Mouse (Mus musculus) ES-E14 (cell line): ENCODE results near the gene Diaph2. TPM values are rescaled to one million over a fixed set of nuclear protein-coding genes. Genes with fewer than 3 reads are reported as not detected.

Source experiments
- DNase-seq: peaks from one replicate; pipeline ENCODE4 v3.0.0-alpha.2; 2013; ENCODE audit warnings: low read depth, low spot score
- H3K27ac ChIP-seq: 2 replicates; pipeline ENCODE4 v1.5.1; 2012; ENCODE audit warnings: low read depth, mild to moderate bottlenecking, low read length, moderate library complexity, mixed read lengths; ENCODE audit not compliant: poor library complexity, insufficient read depth, severe bottlenecking
- H3K36me3 ChIP-seq: 2 replicates; pipeline ENCODE4 v1.6.1; 2012; ENCODE audit warnings: mild to moderate bottlenecking, low read length, moderate library complexity, mixed read lengths; ENCODE audit not compliant: control insufficient read depth, poor library complexity, insufficient read depth, severe bottlenecking
- H3K4me1 ChIP-seq, 2 experiments: fragments of 150-350 bp in 1 of 2; sonication (generic) in 1 of 2; 2 replicates each; pipeline ENCODE4 v1.6.1; 2012; ENCODE audit warnings: low read length in 2 of 2, mild to moderate bottlenecking in 1 of 2, mixed read lengths in 1 of 2; ENCODE audit not compliant: control insufficient read depth in 2 of 2, insufficient read depth in 2 of 2, poor library complexity in 1 of 2
- H3K4me3 ChIP-seq, 2 experiments: fragments of 150-350 bp in 1 of 2; sonication (generic) in 1 of 2; 2 replicates each; pipeline ENCODE4 v1.5.1; 2012; ENCODE audit warnings: low read length in 2 of 2, low read depth in 1 of 2, mild to moderate bottlenecking in 1 of 2, mixed read lengths in 1 of 2; ENCODE audit not compliant: insufficient read depth in 1 of 2, poor library complexity in 1 of 2, severe bottlenecking in 1 of 2
- H3K9ac ChIP-seq: 2 replicates; pipeline ENCODE4 v1.6.1; 2012; ENCODE audit warnings: low read depth, mild to moderate bottlenecking, low read length, mixed read lengths; ENCODE audit not compliant: poor library complexity, insufficient read depth, severe bottlenecking
- H3K9me3 ChIP-seq: fragments of 150-350 bp; sonication (generic); 2 replicates; pipeline ENCODE4 v1.6.1; 2012; ENCODE audit warnings: low read depth, mild to moderate bottlenecking, low read length; ENCODE audit not compliant: control insufficient read depth, insufficient read depth
- CHD2 ChIP-seq: IDR thresholded peaks from 2 replicates; pipeline ENCODE4 v1.6.1; 2014; ENCODE audit warnings: mild to moderate bottlenecking, low read depth, low read length, inconsistent platforms
- HCFC1 ChIP-seq: IDR thresholded peaks from 2 replicates; pipeline ENCODE4 v1.6.1; 2012; ENCODE audit warnings: low read length, inconsistent platforms, borderline replicate concordance; ENCODE audit not compliant: insufficient read depth
- MAFK ChIP-seq: IDR thresholded peaks from 2 replicates; pipeline ENCODE4 v1.6.1; 2014; ENCODE audit warnings: mild to moderate bottlenecking, low read depth, low read length, inconsistent platforms; ENCODE audit not compliant: insufficient read depth
- ZC3H11A ChIP-seq: IDR thresholded peaks from 2 replicates; pipeline ENCODE4 v1.6.1; 2012; ENCODE audit warnings: low read depth, mild to moderate bottlenecking, inconsistent platforms, low read length, borderline replicate concordance
- ZNF384 ChIP-seq: IDR thresholded peaks from 2 replicates; pipeline ENCODE4 v1.6.1; 2012; ENCODE audit warnings: low read depth, low read length, inconsistent platforms
- in situ Hi-C, 2 experiments: fragments of 600-800 bp; cut with MboI; formaldehyde crosslinking; loops; one replicate each; pipeline ENCODE4 v1.15.1; 2025; ENCODE audit warnings: low sequenced_read_pairs in 2 of 2, inconsistent platforms in 1 of 2; ENCODE audit not compliant: unreplicated experiment in 2 of 2
- total RNA-seq: library from RNA; depleted of rRNA; stranded (reverse); fragments of 300-350 nt; gene quantifications from 2 replicates; pipeline ENCODE4 v1.2.3, GENCODE M21; 2012

Diaph2 gene
- total RNA-seq, 1 experiment, result 5.8 TPM

GRCm38 (mm10) chrX:130502680-130503464 lies 753.3 kb downstream of the Diaph2 start:
- H3K9ac ChIP-seq, result no peak overlapping the region
- H3K27ac ChIP-seq, result no peak overlapping the region
- TF ChIP-seq ZC3H11A, result no peak
- TF ChIP-seq ZNF384, result no peak
- TF ChIP-seq CHD2, result no peak
- TF ChIP-seq HCFC1, result no peak
- TF ChIP-seq MAFK, result no peak
- no peaks in the 10 kb centered on the region for H3K9me3 ChIP-seq
- in situ Hi-C loops, result no loop called here
- H3K4me1 ChIP-seq, result no peaks in the 10 kb centered on the region
- H3K4me3 ChIP-seq, result no peak overlapping the region
- H3K36me3 ChIP-seq, result no peaks in the 10 kb centered on the region
- DNase-seq, result no peak

- TF ChIP-seq ZNF384 (no peak), ZC3H11A (no peak), MAFK (no peak), CHD2 (no peak), HCFC1 (no peak)
- Histone ChIP-seq H3K36me3 (no peaks in the 10 kb centered on the region), H3K27ac (no peak overlapping the region)
Measured at GRCm38 (mm10) chrX:130503465-130503860, 753.9 kb downstream of the Diaph2 start.

GRCm38 (mm10) chrX:130505626-130506025 lies 756.1 kb downstream of the Diaph2 start:
- no peaks in the 10 kb centered on the region for H3K36me3 ChIP-seq
- H3K9ac ChIP-seq, result no peak overlapping the region
- no peaks in the 10 kb centered on the region for H3K9me3 ChIP-seq
- H3K4me3 ChIP-seq, result no peak overlapping the region
- no peak for TF ChIP-seq ZNF384
- no peak for TF ChIP-seq HCFC1
- no peak for TF ChIP-seq ZC3H11A
- TF ChIP-seq MAFK, result no peak
- TF ChIP-seq CHD2, result no peak
- no peak overlapping the region for H3K27ac ChIP-seq
- H3K4me1 ChIP-seq, result no peaks in the 10 kb centered on the region
- DNase-seq, result no peak
- in situ Hi-C loops, result no loop called here

More at GRCm38 (mm10) chrX:130503465-130503860, 753.9 kb downstream of the Diaph2 start:
- Histone ChIP-seq H3K4me3 (no peak overlapping the region), H3K4me1 (no peaks in the 10 kb centered on the region), H3K9me3 (no peaks in the 10 kb centered on the region), H3K9ac (no peak overlapping the region)
- in situ Hi-C loops, result no loop called here
- DNase-seq, result no peak
